Mouse (Mus musculus) gastrocnemius, postnatal 4 days (tissue): ENCODE data around the gene Arhgef10l. TPM values are rescaled to one million over a fixed set of nuclear protein-coding genes. Genes with fewer than 3 reads are reported as not detected.

Experiments
- DNase-seq, 2 experiments: peaks; one replicate each; pipeline ENCODE4 v3.0.0; 2021 to 2022; ENCODE audit warnings: low spot score in 2 of 2, mixed read lengths in 2 of 2
- total RNA-seq, 2 experiments: library from RNA; stranded (reverse); gene quantifications; 2 replicates each; pipeline ENCODE4 v1.2.3; 2021

Arhgef10l gene
- total RNA-seq, 2 experiments from 2014 or later = 53.6 to 54.6 TPM

- no peak for DNase-seq
Observed at GRCm38 (mm10) chr4:140535323-140535722, 130.5 kb downstream of the Arhgef10l start.

- no peak for DNase-seq
Observed at GRCm38 (mm10) chr4:140532270-140532669, 133.5 kb downstream of the Arhgef10l start.

- no peak for DNase-seq
Observed at GRCm38 (mm10) chr4:140531024-140531423, 134.8 kb downstream of the Arhgef10l start.

- no peak for DNase-seq
Observed at GRCm38 (mm10) chr4:140529735-140530134, 136.1 kb downstream of the Arhgef10l start.

GRCm38 (mm10) chr4:140528443-140528842 is 137.4 kb downstream of the Arhgef10l start:
- no peak for DNase-seq

GRCm38 (mm10) chr4:140525674-140526177 is 140.1 kb downstream of the Arhgef10l start:
- no peak for DNase-seq

GRCm38 (mm10) chr4:140524927-140525326 is 140.9 kb downstream of the Arhgef10l start:
- DNase-seq = no peak

- DNase-seq = no peak
Observed at GRCm38 (mm10) chr4:140522873-140523272, 142.9 kb downstream of the Arhgef10l start.

GRCm38 (mm10) chr4:140520719-140521118 is 145.1 kb downstream of the Arhgef10l start:
- no peak for DNase-seq

GRCm38 (mm10) chr4:140513797-140514196 is 152.0 kb downstream of the Arhgef10l start:
- DNase-seq = no peak

GRCm38 (mm10) chr4:140509856-140510255 is 156.0 kb downstream of the Arhgef10l start:
- no peak for DNase-seq

- no peak for DNase-seq
Observed at GRCm38 (mm10) chr4:140507172-140507714, 158.6 kb downstream of the Arhgef10l start.

GRCm38 (mm10) chr4:140505608-140506002 is 160.2 kb downstream of the Arhgef10l start:
- no peak for DNase-seq

- no peak for DNase-seq
Observed at GRCm38 (mm10) chr4:140504921-140505607, 160.7 kb downstream of the Arhgef10l start.

- no peak for DNase-seq
Observed at GRCm38 (mm10) chr4:140504067-140504913, 161.5 kb downstream of the Arhgef10l start.

GRCm38 (mm10) chr4:140500766-140501165 is 165.0 kb downstream of the Arhgef10l start:
- no peak for DNase-seq

GRCm38 (mm10) chr4:140499571-140499970 is 166.2 kb downstream of the Arhgef10l start:
- no peak for DNase-seq

- no peak for DNase-seq
Observed at GRCm38 (mm10) chr4:140497169-140497568, 168.6 kb downstream of the Arhgef10l start.

- DNase-seq = no peak
Observed at GRCm38 (mm10) chr4:140491555-140491954, 174.3 kb downstream of the Arhgef10l start.

- DNase-seq = no peak
Observed at GRCm38 (mm10) chr4:140485442-140485841, 180.4 kb downstream of the Arhgef10l start.

GRCm38 (mm10) chr4:140483134-140483533 is 182.7 kb downstream of the Arhgef10l start:
- DNase-seq = no peak
